Mouse (Mus musculus): ENCODE measurements around the gene Msto1.

- TF ChIP-seq POLR2A (IDR thresholded peaks at IDR 0.05; ENCODE audit: extremely low read depth, insufficient read depth, low read length), result no peak
- no peak for TF ChIP-seq CTCF (IDR thresholded peaks at IDR 0.05; ENCODE audit: extremely low read depth, insufficient read depth, low read length)
Measured at GRCm38 (mm10) chr3:88953246-88953645, 39.4 kb upstream of the Msto1 start.

All from cortical plate, adult 2 months (tissue).